Mouse (Mus musculus) urinary bladder, postnatal 4 days (tissue): ENCODE results near the gene Zbtb37.

Experiments used
- DNase-seq, 2 experiments: peaks; one replicate each; pipeline ENCODE4 v3.0.0; 2021 to 2022; ENCODE audit warnings: low spot score in 2 of 2

Zbtb37 gene

DNA sequence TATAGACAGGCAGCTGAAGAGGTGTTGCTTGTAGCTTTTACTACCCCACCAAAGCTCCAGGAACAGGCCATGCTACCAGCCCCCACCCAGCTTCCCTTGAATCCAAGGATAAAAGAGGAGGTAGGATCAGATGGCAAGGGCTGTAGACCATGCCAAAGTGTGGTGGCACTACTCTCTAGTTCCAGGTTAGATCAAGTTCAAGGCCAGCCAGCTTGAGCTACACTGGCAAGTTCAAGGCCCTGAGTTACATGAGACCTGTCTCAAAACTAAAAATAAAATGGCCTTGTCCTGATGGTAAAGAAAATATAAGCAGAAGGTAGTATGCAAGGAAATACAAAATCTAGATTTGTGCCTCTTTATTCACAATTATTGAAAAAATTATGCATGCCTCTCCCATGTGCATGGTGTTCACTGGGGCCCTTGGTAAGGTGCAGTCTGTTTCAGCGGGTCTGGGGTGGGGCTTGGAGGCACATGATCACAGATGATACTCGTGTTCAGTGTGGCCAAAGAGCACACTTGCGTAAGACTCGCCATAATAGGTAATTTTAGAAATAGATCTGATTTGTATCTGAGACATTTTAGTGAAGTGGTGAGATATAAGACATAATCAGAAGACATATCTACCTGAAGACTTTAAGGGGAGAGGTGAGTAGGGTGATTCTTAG, 56.4 kb downstream of the Zbtb37 start, which contains the start of gene Serpinc1:
Gene Serpinc1, plus strand, starts transcription at position 515 of the 665 bp plus-strand sequence.
- no peak for DNase-seq

DNA sequence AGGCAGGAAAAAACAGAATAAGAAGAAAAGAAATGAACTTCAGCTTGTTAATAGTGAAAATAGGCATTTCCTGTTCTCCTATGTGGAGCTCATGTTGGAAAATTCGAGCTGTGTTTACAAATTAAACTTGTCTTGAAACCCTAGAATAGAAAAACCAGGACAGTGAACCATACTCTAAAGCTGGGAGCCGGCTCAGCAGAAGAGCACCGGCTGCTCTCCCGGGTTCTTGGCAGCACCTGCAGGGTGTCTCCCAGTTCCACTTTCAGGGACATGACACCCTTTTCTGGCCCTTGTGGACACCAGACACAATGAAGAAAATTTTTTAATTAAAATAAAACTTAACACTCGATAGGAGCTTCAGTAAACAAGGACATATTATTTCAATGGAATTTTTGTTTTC, 66.0 kb downstream of the Zbtb37 start:
- DNase-seq = no peak

DNA sequence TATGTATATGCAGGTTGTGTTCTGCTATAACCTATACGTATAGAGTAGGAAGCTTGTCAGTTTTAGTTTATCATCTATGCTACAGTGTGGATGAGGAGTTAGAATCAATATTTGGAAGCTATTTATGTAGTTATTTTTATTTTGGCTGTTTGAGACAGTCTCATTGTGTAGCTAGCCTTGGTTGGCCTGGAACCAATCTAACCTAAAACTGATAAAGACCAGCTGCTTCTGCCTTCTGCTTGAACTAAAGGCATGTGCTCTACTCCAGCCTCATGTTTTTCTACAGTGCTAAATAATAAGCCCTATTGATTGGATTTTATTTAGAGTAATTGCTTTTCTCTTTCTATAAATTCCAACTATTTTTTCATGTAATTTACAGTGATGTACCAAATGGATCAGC, 67.4 kb downstream of the Zbtb37 start:
- DNase-seq = no peak

- DNase-seq = no peak
These were observed 71.5 kb downstream of the Zbtb37 start for GRCm38 (mm10) chr1:160963199-160963598.
